Mouse (Mus musculus) cerebellum, adult 9-10 months (tissue): ENCODE measurements around the gene Vasp.

ENCODE experiments used
- DNase-seq: peaks from one replicate; pipeline ENCODE4 v3.0.0; 2022

The Vasp gene

GRCm38 (mm10) chr7:19271238-19272172 lies at the start of gene Vasp:
Gene Vasp, minus strand, starts transcription at chr7:19271817.
- DNase-seq, result peak; percentile 87

DNA sequence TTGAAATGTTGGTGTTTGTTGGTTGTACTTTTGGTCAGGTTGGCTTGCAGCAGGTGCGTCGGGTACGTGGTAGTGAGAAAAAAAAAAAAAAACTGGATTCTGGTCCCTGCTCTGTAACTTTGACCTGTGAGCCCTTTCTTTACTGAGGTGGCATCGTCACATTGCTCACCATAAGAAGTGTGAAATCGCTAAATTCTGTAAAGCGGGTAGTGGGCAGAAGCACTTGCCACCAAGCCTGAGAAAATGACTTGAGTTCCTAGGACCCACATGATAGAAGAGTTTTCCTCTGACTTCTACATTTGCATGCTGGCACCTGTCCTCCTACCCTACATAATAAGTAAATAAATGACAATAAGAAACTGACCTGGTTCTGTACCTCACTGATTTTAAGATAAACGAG lies 49.0 kb upstream of the Vasp start:
- no peak for DNase-seq

DNA sequence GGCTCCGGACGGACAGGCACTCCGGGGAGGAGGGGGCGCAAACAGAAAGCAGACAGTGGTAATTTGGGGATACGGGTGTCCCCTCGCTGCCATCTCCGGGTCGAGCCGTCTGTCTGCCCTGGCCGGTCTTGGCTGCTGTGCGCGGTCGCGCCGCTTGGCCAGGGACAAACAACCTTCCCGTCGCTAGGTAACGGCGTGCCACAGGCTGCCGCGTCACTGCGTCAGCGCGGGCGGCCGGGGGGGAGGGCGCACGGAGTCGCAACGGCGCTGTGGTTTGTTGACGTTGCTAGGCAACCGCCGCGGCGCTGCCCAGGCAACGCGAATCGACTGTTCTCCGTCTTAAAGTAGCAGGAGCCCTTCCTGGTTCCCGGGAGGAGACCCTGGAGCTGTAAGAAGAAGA lies 48.3 kb upstream of the Vasp start:
- DNase-seq, result peak; percentile 91

DNA sequence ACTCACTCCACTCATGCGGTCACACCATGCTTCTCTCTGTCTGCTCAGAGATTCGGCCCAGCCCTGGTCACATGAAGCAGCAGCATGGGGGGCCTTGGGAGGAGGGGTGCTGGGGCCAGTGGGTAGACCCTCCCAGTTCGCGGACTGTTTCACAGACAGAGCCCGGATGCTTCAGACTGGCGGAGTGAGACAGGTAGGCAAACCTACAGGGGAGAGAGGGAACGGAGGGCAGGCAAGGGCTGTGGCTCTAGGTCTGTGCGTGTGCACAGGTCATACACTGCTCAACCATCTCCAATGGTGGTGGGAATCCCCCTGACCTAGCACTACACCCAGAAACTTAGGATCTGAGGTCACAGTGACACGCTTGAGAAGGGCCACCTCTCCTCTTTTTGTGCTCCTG lies 47.8 kb upstream of the Vasp start:
- no peak for DNase-seq

DNA sequence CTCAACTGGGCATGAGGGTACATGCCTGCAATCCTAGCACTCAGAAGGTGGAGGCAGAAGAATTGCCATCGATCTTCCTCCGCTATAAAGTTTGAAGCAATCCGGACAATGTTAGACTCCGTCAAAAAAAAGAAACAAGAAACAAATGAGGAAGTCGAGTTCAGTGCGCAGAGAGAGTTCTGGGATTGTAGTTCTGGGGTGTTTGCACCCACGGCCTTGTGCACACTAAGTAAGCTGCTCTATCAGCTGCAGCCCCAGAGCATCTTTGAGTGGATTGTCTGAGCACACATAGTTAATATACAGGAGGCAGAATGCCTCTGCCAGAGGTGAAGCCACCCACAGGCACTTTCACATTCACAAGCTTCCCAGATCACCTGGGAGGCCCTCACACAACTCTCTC lies 47.1 kb upstream of the Vasp start:
- DNase-seq, result no peak

DNA sequence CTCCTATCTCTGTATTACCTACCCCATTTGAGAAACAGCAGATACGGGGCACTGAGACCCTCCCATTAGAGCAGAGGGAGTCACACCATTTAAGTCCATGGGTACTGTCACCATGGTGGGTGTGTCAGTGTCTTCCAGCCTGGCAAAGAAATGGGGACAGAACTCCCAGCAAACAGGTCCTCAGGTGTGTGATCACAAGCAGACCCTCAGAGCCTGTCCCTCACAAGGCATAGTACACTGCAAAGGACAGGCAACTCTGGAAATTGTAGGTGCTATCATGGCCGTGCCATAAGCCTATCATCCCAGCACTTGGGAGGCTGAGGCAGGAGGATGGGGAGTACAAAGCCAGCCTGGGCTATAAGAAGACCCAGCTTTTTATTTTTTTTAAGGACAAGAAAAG lies 46.6 kb upstream of the Vasp start:
- DNase-seq, result no peak

DNA sequence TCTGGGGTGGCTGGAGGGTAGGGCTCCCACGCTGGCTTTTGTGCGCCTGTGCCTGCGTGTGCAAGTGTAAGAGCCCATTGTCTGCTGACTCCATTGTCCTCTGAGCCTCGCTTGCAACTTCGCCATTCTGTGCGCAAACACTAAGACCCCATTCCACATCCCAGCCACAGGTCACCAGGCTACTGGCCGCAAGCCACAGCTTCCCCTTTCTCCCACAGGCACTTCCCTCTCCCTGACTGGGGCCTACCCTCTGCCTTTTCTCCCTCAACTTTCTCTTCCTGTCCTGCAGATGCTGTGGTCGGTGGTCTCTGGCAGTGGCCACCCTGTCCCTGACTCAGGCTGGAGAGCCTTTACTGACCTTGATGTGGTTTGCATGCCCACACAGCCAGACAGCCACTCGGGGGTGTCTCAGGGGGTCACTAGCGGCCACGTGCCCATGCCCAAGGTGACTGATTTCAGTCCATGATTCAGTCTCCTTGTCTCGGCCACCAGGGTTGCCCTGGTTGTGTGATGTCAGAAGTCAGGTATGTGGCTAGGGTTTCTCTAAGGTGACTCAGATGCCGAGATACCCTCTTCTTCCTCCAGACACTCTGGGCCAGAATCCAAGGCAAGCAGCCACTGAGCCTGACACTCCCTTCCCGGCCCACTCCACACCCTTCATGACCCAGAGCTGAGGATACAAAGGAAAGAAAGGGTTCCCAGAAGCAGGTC lies 45.0 kb upstream of the Vasp start:
- DNase-seq, result no peak

DNA sequence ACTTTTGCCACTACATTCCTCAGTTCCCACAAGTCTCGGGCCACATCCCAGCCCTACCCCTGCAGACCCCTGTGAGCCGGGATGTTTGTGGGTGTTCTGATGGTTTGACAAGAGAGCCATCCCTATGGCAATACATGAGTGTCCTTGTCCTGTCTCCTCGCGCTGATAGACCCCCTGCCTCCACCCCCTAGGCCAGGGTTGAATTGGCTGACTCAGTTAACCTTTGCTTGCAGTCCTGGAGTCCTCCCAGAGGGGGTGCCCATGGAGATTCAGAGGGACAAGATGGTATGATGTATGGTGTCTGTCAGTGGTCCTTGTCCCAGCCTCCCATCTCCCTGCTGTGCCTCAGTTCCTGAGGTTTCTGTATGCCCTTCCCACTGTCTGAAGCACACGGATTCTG lies 42.4 kb upstream of the Vasp start:
- DNase-seq, result no peak

GRCm38 (mm10) chr7:19311991-19312390 lies 40.4 kb upstream of the Vasp start:
- DNase-seq, result no peak

- DNase-seq, result peak; percentile 97
Measured at GRCm38 (mm10) chr7:19309884-19310641, 38.4 kb upstream of the Vasp start, which contains the start of gene Fosb. Gene Fosb, minus strand, starts transcription at chr7:19310051.

- DNase-seq, result no peak
Measured at GRCm38 (mm10) chr7:19309278-19309883, 37.8 kb upstream of the Vasp start.

GRCm38 (mm10) chr7:19308454-19309277 lies 37.0 kb upstream of the Vasp start:
- DNase-seq, result peak; percentile 97

DNA sequence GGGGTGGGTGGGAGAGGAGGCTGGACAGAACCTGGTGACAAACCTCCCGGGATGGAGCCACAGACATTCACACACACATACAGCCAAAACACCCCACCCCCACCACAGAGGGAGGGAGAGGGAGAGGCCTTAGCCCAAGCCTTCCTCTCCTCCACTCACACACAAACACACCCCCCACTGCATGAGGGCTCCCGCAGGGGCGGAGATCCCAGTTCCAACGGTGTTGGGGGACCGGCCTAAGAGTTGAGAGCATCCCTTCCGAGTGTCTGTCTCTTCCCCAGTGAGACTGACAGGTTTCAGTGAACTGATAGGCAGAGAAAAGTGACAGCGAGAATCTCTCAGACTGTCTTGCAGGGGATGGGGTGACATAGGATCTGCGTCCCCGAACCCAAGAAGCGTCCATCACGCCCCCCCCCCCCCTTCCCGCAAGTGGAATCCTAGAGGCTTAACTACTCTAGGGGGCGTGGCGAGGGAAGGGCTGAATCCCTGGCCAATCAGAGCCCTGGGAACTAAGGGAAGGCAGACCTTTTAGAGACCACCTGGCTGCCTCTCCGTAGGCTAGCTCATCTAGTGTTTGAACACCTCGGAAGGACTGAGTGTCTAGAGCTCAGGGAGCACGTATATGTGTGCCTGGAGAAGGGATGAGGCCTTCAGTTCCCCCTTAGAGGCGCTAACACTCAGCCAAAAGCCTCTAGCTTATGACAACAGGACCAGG lies 36.3 kb upstream of the Vasp start:
- DNase-seq, result peak; percentile 87

- DNase-seq, result peak; percentile 74
Measured at GRCm38 (mm10) chr7:19306819-19307738, 35.5 kb upstream of the Vasp start.

DNA sequence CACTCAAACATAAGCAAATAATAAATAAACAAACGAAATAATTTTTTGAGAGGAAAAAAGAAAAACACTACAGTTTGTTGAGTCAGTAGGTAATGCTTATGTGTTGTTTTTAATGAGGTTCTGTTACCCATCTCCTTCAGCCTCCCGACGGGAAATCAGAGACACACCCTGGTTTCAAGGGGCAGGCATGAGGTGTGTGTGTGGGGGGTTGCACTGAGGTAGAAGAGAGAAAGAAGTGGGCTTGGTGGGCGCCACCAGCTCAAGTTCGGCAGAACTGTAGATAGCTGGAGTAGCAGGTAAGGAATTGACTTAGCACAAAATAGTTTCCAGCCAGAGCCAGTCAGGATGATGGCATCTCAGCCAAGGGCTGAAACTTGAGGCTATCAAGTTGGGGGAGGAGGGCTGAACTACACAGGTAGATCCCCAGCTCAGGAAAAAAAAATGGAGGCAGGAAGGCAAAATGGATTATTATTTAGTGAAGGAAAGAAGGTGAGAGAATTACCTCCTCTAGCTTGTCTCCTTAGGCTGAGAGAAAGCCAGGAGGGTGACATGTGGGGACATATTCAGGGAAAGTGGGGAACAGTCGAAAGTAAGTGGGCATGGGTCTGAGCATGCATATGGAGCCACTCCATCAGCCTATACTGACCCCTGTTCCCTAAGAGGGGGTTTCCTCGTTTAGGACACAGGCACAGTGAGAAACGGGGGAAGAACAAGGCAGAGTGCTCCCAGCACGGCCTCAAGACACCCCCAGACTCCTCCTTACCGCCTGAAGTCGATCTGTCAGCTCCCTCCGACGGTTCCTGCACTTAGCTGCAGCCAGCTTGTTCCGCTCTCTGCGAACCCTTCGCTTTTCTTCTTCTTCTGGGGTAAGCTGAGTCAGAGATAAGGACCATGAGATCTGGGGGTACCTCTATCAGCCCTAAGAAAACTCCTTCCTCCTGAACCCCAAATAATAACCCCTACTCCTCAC lies 34.5 kb upstream of the Vasp start:
- no peak for DNase-seq

DNA sequence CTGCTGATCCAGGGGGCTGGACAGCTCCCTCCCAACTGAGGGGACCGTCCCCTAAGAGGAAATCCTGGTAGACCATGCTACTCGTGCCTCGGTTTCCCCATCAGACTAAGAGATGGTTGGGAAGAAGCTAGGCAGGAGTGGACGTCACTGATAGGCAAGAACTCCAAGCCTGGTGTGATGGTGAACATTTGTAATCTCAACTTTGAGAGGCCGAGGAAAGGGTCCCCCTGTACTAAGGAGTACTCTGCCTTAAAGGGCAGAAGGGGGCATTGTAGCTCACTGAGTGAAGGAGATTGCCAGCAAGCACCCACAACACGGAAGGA lies 33.8 kb upstream of the Vasp start:
- DNase-seq, result no peak

DNA sequence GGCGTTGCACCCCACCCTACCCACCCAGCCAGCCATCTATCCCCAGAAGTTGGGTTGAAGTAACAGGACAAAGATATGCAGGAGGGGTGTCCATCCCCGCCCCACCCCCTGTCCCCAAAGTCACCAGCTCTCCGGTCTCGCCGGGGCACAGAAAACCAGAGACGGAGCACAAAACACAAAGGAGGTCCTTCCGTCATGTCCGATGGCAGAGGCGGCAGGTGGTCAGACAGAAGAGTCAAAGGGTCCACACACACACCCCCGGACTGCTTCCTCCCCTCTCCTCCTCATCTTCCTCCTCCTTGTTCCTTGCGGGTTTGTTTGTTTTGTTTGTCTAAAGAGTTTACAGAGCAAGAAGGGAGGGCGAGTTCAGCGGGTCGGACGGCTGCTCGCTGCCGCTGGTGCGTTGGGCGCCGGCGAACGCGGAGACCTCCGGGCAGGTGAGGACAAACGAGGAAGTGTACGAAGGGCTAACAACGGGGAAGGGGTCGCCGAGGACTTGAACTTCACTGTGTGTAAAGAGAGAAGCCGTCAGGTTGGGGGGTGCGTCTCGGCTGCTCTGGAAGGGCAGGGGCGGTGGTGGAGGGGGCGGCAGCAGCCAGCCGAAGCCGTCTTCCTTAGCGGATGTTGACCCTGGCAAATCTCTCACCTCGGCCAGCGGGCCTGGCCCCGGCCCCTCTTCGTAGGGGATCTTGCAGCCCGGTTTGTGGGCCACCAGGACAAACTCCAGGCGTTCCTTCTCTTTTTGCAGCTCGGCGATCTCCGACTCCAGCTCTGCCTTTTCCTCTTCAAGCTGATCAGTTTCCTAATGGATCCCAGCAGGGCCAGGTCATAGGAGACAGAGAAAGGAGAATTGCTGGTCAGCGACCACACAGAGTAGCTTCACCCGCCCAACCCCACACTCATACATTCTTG lies 33.1 kb upstream of the Vasp start:
- DNase-seq, result no peak

DNA sequence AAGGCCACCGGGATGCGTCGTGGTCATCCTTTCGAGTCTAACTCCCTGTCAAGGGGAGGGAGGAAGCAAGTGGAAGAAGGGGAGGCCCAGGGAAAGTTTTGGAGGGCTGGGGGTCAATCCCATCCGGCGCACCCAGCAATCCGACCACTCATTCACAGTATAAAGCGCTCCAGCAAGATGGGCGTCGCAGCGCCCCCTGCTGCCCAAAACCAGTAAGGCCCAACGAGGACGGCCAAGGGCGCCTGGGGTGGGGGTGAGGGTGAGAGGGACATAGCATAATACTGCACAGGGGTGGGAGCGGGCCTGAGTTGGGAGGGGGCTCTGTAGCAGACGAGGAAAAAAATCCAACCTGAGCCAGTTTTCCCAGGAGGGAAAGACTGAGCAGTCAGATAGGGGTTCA lies 32.2 kb upstream of the Vasp start:
- DNase-seq, result peak; percentile 89
